Mouse (Mus musculus) lung, postnatal 14 days (tissue): ENCODE results near the gene Tenm3.

Source experiments
- DNase-seq: peaks from one replicate; pipeline ENCODE4 v3.0.0; 2021

The Tenm3 gene

GRCm38 (mm10) chr8:48511546-48511945 is 332.2 kb downstream of the Tenm3 start:
- DNase-seq: no peak

DNA sequence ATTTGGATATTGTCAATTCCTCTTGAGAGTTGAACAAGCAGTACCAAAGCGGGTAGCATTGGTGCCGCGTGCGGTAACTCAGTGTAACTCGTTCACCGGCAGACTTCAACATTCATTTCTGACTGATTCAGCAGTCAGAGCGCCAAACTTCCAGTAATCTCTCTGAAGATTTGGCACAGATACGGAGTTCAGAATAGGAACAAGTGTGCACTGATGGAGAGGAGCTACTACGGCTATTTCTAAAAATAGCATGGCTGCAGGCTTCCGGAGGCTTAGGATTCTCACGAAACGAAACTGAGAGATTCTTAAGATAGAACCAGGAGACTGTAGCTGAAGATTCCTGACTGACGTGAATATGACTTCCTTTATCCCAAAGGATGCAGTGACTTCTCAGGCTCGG is 332.6 kb downstream of the Tenm3 start:
- no peak for DNase-seq

GRCm38 (mm10) chr8:48508641-48509599 is 334.8 kb downstream of the Tenm3 start:
- DNase-seq: no peak

DNA sequence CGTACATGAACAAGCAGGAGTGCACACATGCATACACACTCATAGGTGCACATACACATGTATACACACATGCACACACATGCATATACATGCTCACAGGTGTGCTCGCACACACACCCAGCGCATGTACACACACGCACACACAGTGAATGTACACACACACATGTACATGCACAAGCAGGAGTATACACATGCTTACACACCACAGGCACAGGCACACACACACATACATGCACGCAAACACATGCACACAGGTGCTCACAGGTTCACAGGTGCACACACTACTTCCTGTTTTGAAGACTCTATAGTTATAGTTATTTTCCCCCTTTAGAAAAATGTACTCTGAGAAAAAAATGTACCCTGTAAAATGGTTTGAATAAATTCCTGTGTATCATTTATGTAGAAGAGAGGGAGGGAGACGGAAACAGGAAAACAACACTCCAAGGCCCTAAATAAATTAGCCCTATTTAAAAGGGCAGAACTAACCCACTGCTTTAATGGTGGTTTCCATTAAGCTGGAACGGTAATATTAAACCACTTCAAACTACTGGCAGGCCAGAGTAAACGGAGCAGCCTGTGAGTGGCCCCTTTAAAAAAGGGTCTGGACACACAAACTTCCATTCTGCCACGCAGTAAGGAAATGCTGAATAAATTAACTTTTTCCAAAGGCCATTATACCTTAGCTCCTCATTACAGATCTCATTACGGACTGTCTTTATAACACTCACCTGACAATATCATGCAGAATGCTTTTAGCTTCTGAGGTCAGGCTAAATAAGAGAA is 335.8 kb downstream of the Tenm3 start:
- no peak for DNase-seq

GRCm38 (mm10) chr8:48492491-48492890 is 351.3 kb downstream of the Tenm3 start:
- no peak for DNase-seq

GRCm38 (mm10) chr8:48490635-48491165 is 353.1 kb downstream of the Tenm3 start:
- no peak for DNase-seq

DNA sequence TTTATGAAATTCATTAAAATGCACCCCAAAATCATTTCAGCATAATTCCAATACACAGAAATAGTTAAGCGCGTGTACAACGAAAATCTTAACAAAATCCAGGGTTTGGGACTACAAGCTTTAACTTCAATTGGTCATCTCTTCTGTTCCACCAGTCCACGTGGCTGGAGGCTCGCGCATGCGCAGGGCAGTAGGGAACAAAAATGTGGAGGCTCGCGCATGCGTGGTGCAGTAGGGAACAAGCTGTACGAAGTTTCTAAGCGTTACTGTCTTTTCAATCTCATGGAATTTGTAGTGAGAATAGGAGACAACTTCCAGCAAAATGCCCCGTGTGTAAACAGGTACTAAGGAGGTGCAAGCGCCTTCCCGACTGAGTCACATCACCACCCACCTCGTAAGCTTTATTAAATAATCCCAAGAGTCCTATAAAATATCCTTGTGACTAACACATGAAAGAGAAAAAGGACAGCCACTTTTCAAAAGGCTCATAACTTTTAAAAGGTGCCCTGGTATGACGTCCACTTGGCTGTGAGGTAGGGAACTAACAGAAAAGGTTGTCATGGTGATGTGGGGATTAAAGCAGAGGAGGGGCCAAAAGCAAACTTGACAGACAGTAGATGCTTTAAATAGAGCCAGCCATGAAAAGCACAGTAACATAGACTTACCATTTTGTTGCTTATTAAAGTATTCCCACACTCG is 353.7 kb downstream of the Tenm3 start:
- DNase-seq: no peak

DNA sequence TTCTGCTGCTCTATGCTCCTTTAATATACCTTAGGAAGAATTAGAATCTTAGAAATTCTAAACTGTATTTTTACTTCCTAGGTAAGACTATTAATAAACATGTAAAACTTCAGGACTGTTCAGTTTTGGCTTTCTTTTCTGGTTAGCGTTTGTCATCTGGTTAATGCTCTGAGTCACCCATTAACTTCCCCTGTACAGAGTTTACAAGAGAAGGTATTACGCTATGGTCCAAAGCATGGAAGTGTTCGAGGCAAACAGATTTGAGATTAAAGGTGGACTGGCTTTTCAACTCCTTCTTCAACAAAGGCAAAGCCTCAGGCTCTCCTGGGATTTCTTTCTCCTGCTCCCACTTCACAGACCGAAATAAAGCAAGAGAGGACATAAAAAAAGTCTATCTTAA is 354.3 kb downstream of the Tenm3 start:
- no peak for DNase-seq

DNA sequence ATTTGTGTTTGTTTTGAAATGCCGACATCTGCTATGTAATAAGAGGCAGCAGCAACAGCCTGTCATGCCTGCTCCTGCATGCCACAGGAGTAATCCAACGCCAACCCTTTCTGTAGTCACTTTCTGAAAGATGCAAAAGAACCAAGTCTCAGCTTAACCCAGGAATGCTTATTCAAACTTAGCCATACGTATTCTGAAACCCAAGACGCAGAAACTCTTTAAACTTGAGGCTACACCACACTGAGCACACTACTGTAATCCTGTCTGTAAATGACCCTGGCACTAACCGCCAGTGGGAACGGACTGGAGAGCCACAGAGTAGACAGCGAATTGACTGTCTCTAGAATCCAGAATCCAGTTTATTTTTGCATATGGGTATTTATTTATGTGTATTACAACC is 354.9 kb downstream of the Tenm3 start:
- no peak for DNase-seq

- no peak for DNase-seq
Observed at GRCm38 (mm10) chr8:48484143-48484542, 359.6 kb downstream of the Tenm3 start.

- DNase-seq: no peak
Observed at GRCm38 (mm10) chr8:48481709-48482671, 361.8 kb downstream of the Tenm3 start.

DNA sequence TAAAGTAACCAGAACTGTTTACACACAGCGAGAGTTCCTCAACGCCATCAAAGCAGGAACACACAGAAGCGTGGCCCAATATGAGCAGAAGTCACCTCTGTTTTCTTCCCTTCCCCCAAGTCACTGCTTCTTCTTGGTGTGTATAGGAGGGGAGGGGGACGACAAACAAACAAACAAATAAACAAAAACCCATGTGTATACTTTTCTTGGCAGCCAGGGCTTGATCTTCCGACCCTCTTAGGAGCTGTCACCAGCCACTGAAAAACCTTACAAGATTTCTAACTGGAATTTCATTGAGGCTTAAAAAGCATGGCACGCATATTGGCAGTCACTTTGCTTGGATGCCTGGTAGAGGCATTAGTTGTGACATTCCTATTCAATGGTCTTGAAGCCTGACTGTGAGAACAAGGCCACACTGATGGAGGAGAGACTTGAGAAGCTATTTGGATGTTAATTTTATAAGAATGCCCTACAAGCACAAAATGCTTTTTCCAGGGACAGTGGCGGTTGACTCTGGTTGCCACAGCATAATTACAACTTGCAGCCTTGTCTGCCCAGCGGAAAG is 366.3 kb downstream of the Tenm3 start:
- DNase-seq: no peak

- DNase-seq: no peak
Observed at GRCm38 (mm10) chr8:48476896-48477295, 366.9 kb downstream of the Tenm3 start.

DNA sequence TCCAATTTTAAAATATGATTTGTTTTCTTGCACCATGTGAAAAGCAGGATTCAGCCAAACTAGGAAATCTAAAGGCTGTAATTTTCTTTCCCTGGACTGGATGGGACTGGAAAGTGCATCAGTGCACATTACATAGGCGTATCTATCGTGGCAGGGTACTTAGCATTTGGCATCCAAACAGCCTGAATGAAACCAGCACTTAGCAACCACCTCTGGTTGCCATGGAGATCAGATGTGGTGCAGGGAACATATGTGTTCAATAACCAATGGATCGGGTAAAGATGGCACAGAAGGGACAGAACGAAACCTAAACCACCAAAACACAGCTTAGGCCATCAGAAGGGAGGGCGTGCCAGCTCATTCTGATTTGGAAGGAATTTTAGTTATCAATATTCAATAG is 376.1 kb downstream of the Tenm3 start:
- no peak for DNase-seq

- peak; percentile 5 for DNase-seq
Observed at GRCm38 (mm10) chr8:48458373-48458772, 385.4 kb downstream of the Tenm3 start.

DNA sequence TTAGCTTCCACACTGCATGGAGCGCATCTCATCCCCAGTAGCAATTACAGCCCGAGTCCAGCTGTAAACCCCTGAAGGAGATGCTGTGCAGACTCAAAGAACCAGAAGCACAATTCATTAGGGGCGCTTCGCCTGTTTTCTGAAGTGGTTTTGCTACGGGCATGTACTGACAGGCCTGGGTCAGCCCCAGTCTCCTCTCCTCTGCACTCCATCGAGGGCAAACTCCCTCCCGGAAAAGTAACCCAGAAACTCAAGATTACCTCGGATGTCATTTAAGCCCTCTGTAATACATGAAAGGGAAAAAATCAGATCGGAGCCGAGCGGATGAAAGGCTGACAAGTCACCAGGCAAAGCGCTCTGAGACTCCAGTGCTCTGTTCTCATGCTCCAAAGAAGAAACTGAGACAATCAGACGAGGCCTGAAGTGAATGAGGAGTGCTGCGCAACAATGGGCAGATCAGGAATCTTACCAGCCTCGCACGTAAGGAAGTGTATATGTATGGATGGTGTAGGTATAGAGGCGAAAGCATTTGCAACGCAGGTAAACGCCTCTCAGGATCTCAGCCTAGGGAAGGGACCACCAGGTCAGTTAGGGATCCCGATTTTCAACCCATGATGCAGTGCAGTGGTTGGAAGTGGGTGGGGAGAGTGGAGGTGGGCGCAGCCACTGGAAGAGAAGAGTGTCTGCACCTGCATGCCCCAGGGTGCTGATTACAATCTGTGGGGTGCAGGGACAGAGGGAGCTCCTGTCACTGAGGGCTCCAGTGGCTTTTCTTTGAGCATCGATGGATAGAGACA is 387.2 kb downstream of the Tenm3 start:
- DNase-seq: no peak

DNA sequence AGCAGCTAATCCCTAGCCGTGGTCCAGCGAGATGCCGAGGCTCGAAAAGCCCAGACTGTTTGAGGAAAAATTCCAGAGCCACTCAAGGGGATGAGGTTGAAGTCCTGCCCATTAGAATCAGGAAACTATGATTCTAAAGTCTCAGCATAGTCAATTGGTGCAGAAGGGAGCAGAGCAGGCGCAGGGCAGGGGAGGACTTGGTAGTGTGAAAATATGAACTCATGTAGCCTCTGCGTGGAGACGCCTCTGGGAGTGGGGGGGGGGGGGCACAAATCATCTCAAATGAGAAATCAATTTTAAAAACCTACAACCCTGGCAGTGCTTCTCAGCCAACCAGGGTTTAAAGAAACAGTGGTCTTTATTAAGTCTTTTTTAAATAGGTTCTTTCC is 392.5 kb downstream of the Tenm3 start:
- DNase-seq: no peak

- no peak for DNase-seq
Observed at GRCm38 (mm10) chr8:48450397-48451246, 393.1 kb downstream of the Tenm3 start.

- DNase-seq: no peak
Observed at GRCm38 (mm10) chr8:48449625-48450024, 394.1 kb downstream of the Tenm3 start.

DNA sequence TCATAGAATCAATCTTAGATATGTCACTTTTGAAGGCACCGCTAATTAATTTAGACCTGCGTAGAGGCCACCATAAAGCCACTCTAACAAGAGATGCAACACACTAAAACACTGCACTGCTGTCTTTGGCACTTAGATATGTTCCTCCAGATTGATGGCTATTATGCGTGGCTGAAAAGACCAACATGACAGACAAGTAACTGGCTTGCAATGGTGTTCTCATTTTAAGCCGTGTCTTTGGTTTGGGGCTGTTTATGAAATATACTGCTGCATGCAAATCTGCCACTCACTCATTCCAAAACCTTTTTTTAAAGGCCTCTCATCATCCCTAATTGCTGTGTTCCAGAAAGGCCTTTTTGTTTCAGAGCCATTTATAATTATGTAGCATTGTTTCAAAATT is 398.1 kb downstream of the Tenm3 start:
- no peak for DNase-seq
